Mouse (Mus musculus) stomach, embryonic 16.5 days (tissue): ENCODE data around the gene Slc16a11. TPM values are rescaled to one million over a fixed set of nuclear protein-coding genes. Genes with fewer than 3 reads are reported as not detected.

ENCODE experiments used
- ATAC-seq: fragments of 200-750 bp; cut with Nextera tagmentation; 2 replicates; pipeline ENCODE4 v1.8.0; 2017; ENCODE audit warnings: moderate number of reproducible peaks, moderate TSS enrichment; ENCODE audit not compliant: insufficient read depth, low FRiP score
- H3K27ac ChIP-seq: fragments of 300-500 bp; sonication (generic); 2 replicates; pipeline ENCODE4 v1.5.1; 2014; ENCODE audit warnings: low read length
- H3K27me3 ChIP-seq: fragments of 300-500 bp; sonication (generic); 2 replicates; pipeline ENCODE4 v1.6.1; 2014; ENCODE audit warnings: low read length, control low read depth, mixed read lengths; ENCODE audit not compliant: control insufficient read depth, insufficient read depth
- H3K36me3 ChIP-seq: fragments of 300-500 bp; sonication (generic); 2 replicates; pipeline ENCODE4 v1.6.1; 2014; ENCODE audit warnings: low read length; ENCODE audit not compliant: control insufficient read depth, insufficient read depth
- H3K4me1 ChIP-seq: fragments of 300-500 bp; sonication (generic); 2 replicates; pipeline ENCODE4 v1.6.1; 2014; ENCODE audit warnings: low read length, control low read depth, mixed read lengths; ENCODE audit not compliant: control insufficient read depth, insufficient read depth
- H3K4me2 ChIP-seq: fragments of 300-500 bp; sonication (generic); 2 replicates; pipeline ENCODE4 v1.6.1; 2014; ENCODE audit warnings: low read depth, low read length, mixed read lengths
- H3K4me3 ChIP-seq: fragments of 300-500 bp; sonication (generic); replicated peaks from 2 replicates; pipeline ENCODE4 v1.5.1; 2014; ENCODE audit warnings: mild to moderate bottlenecking, low read length
- H3K9ac ChIP-seq: fragments of 300-500 bp; sonication (generic); 2 replicates; pipeline ENCODE4 v1.6.1; 2014; ENCODE audit warnings: low read length
- H3K9me3 ChIP-seq: fragments of 300-500 bp; sonication (generic); replicated peaks from 2 replicates; pipeline ENCODE4 v1.6.1; 2016; ENCODE audit warnings: low read length, control low read depth; ENCODE audit not compliant: control insufficient read depth
- WGBS: fragments of 180-500 bp; shearing (Covaris S2); extraction: QIAGEN DNeasy Blood & Tissue Kit; methylation state at CpG from one replicate; pipeline ENCODE4 v1.1.7; 2014; 5-methylcytosine and 5-hydroxymethylcytosine counted together
- polyA plus RNA-seq: library from polyadenylated mRNA; unstranded; fragments of >200 nt; fragmentation: Nextera tagmentation; extraction: Ambion mirVana; gene quantifications from 2 replicates; pipeline ENCODE4 v1.2.1, GENCODE M21; 2015

The Slc16a11 gene
- polyA plus RNA-seq, 1 experiment from 2014 or later, result 1.5 TPM

DNA sequence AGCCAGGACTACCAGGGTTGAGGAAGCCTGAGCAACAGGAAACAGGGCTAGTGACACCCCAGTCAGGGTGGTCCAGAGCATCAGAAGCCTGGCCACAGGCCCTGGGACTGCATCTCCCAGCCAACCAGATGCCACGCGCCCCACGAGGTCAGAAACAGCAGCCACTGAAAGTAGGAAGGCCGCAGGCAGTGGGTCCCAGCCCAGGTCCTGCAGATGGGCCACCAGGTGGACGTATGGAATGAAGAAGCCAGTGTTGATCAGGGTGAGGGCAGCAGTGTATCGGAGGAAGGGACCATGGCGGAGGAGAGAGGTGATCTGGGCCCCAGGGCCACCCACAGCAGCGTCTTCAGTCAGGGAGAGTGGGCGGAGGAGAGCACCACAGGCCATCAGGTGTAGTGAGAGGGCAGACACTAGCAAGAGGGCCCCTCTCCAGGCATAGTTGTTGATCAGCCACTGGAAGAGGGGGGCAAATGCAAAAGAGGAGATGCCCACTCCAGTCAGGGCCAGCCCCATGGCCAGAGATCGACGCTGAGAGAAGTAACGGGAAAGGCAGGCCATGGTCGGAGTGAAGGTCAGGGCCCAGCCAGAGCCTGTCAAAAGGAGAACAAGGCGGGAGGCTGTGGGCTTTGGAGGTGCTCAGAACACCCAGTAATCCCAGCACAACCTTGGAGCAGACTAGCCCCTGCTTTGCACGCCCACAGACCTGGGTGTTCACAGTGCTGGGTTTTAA lies 6.4 kb downstream of the Slc16a11 start:
- H3K9ac ChIP-seq, result no peak overlapping the region
- no peak for ATAC-seq
- H3K27ac ChIP-seq, result no peak overlapping the region
- H3K27me3 ChIP-seq, result peaks cover 26% of the 10 kb centered on the region
- peaks cover 13% of the 10 kb centered on the region for H3K4me1 ChIP-seq
- no peaks in the 10 kb centered on the region for H3K36me3 ChIP-seq
- H3K9me3 ChIP-seq, result no peaks in the 10 kb centered on the region
- no peak overlapping the region for H3K4me2 ChIP-seq
- H3K4me3 ChIP-seq, result no peak overlapping the region
- WGBS, result 90% methylated on average over 15 of the region's 15 CpGs

DNA sequence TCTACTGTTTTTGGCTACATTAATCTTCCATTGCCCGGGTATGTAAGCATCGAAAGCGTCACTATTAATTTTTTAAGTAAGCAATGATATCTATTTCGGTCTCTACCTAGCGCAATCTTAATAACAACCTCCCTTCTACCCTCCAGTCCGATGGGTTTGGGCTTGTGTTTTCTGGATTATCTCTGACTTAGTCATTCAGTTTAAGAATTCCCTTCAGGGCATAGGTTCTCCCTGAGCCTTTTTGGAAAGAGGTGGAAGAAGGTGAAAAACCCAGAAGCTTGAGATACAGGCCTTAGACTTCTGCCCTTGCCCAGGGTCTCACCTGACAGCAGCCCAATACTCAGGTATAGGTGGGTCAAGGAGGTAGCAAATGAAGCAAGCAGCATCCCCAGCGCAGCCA lies 7.3 kb downstream of the Slc16a11 start:
- ATAC-seq, result no peak

DNA sequence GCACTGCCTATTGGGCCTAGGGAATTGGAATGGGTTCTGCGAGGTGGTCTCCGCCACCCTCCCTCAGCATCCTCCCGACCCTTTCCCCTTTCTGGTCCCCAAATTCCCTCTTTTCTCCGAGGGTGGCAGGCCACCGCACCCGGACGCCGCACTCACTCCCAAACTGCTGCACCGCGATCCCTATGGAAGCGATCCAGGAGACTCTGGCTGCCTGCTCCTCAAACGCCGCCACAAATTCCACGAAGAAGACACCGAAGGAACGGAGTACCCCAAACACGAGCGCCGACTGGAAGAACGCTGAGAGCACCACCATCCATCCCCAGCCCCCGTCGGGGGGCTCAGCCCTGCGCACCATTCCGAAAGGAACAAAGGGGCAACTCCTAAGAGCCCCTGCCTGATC lies 7.8 kb downstream of the Slc16a11 start:
- ATAC-seq, result no peak
- H3K27me3 ChIP-seq, result peaks cover 13% of the 10 kb centered on the region
- 2% methylated on average over 24 of the region's 24 CpGs for WGBS

More for the DNA sequence above, 7.3 kb downstream of the Slc16a11 start:
- H3K4me2 ChIP-seq, result peak overlapping the region; percentile 99
- H3K4me3 ChIP-seq, result peak overlapping the region; percentile 61
- H3K27me3 ChIP-seq, result peaks cover 17% of the 10 kb centered on the region
- H3K27ac ChIP-seq, result peak overlapping the region; percentile 89; the same call in 1 of the 2 replicates
- H3K36me3 ChIP-seq, result no peaks in the 10 kb centered on the region
- WGBS, result 53% methylated on average over 7 of the region's 7 CpGs
- H3K4me1 ChIP-seq, result peaks cover 13% of the 10 kb centered on the region
- peak overlapping the region; percentile 85 for H3K9ac ChIP-seq
- no peaks in the 10 kb centered on the region for H3K9me3 ChIP-seq

DNA sequence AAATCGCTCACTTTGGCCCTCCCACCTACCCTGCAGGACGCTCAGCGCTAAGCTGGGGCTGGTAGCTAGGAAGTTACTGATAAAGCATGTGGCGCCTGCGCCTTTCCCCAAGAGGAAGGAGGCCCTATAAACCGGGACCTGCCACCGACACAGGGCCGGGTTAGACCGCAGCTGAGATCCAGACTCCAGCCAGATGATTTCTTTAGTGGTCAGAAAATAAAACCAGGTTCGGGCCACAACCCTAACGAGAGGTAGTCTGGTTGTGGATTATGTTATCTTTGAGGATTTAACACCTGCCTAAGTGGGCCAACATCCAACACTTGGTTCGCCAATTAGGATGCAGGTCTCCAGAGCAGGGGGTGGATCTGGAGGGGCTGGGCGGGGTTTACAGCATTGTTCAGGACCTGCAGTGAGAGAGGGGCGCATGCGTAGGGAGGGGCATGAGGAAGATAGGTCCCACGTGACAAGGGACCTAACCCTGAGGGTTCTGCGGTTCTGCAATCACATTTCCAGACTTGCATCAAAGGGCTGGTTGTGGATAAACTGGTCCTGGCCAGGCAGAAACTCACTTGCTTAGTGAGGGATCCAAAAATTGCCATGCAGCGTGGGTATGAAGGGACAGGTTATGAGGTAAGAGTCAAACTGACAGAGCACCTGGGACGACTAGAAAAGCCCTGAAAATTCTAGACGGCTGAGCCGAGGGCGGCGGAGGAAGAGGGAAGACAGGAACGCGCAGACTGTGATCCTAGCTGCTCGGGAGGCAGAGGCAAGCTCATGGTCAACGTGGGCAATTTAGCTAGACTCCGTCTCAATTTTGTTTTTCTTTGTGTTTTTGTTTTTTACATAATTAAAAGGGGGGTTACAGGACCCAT lies 8.4 kb downstream of the Slc16a11 start, which contains the start of gene Slc16a13:
Slc16a13 (minus strand) TSS at position 334 of the 872 bp plus-strand sequence.
- Histone ChIP-seq H3K4me2 (peak within 1 kb of the TSS; percentile 99), H3K27me3 (peaks cover 7% of the 10 kb centered on the region; the same call in 1 of the 2 replicates), H3K4me1 (peaks cover 13% of the 10 kb centered on the region), H3K36me3 (no peaks in the 10 kb centered on the region), H3K27ac (peak within 1 kb of the TSS; percentile 90), H3K9me3 (no peaks in the 10 kb centered on the region), H3K4me3 (peak within 1 kb of the TSS; percentile 61), H3K9ac (peak within 1 kb of the TSS; percentile 85)
- under 1% methylated on average over 28 of the region's 28 CpGs for WGBS
- ATAC-seq, result peak; percentile 97

More for the DNA sequence above, 7.8 kb downstream of the Slc16a11 start:
- no peaks in the 10 kb centered on the region for H3K36me3 ChIP-seq
- peak overlapping the region; percentile 99 for H3K4me2 ChIP-seq
- H3K9ac ChIP-seq, result peak overlapping the region; percentile 85
- no peaks in the 10 kb centered on the region for H3K9me3 ChIP-seq
- peaks cover 13% of the 10 kb centered on the region for H3K4me1 ChIP-seq
- peak overlapping the region; percentile 89 for H3K27ac ChIP-seq
- H3K4me3 ChIP-seq, result peak overlapping the region; percentile 61

DNA sequence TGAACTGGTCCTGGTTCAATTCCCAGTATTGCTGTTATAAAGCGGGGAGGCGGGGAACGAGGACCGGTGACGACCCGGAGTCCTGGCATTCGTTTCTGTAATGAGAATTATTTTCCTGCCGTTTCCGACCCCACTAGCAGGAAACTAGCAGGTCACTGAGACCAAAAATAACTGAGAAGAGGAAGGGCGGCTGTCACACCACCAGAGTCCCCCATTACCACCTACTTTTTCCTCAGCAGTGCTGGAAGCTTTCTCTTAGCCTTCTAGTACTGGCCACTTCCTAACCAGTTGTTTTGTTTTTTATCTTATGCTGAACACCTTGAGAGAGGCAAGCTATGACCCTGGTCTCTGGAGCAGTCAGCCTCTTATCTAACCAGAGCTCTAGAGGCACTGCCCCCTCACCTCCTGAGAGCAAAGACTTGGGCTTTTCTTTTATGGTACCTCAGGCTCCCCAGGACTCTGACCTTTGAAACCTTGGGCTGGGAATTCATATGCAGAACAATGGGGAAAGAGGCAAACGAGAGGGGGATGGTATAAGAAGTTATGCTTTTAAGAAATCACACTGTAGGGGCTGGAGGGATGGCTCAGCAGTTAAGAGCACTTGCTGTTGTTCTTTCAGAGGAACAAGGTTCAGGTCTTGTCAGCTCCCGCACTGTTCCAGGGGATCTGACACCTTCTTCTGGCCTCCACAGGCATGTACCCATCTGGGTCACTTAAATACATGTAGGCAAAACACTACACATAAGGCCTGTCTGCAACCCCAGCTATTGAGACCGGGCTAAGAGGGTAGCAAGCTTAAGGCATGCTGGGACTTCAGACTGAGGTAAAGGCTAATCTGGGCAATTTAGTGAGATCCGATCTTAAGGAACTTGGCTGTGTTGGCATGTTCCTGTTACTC lies 9.3 kb downstream of the Slc16a11 start:
- no peaks in the 10 kb centered on the region for H3K9me3 ChIP-seq
- H3K27ac ChIP-seq, result peak overlapping the region; percentile 90
- H3K4me2 ChIP-seq, result peak overlapping the region; percentile 99
- peak overlapping the region; percentile 61 for H3K4me3 ChIP-seq
- H3K36me3 ChIP-seq, result no peaks in the 10 kb centered on the region
- H3K9ac ChIP-seq, result peak overlapping the region; percentile 85
- peaks cover 11% of the 10 kb centered on the region; the same call in 1 of the 2 replicates for H3K27me3 ChIP-seq
- peaks cover 17% of the 10 kb centered on the region for H3K4me1 ChIP-seq
- 16% methylated on average over 14 of the region's 14 CpGs for WGBS
- no peak for ATAC-seq

DNA sequence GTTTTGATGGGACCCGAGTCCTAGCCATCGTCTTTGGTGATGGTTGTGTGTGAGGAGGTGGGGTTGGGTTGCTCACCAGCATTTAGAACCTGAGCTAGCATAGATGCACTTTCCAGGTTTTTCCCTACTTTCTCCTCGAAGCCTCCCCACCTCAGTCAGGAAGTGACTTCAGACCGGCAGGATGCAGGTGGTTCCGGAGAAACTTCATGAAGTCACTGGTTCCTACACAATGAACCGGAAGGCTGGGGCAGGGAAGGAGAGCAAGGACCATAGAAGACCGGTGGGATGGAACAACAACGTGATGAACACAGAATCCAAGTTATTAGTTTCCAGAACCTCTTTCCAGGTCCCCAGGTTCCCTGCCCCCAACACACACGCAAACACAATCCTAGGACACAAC lies 11.2 kb downstream of the Slc16a11 start:
- WGBS, result 74% methylated on average over 9 of the region's 9 CpGs
- no peak overlapping the region for H3K4me2 ChIP-seq

DNA sequence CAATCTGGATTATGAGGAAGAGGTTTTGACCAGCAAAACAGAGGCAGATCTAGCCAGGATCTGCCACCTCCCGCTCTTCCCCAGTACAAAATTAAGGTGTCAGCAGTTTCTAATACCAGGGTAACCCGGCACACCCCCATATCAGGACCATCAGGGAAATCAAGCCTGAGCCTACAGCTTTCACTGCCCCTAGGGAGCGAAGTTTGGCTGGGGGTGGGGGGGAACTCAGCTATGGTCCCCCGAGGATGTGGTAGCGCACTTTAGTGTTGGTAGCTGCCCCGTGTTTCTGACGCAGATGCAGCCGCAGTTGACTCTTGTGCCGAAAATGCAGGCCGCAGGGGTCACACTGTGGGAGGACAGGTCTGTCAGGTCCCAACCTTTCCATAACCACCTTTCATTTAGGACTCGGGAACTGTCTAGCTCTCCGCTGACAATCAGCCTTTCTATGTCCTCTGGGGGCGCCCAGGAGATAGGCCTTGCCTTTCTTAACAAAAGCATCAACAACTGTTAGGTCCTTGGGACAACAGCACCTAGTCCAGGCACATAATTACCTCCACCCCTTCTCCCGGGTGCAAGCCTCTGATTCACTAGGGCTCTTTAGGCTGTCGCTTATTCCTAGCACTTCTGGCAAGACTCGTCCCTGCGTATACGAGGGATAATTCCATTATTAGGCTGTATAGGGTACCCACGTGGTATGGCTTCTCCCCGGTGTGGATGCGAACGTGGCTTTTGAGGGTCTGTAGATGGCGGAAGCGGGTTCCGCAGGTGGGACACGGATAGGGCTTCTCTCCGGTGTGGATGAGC lies 13.4 kb downstream of the Slc16a11 start:
- Histone ChIP-seq H3K27ac (peak overlapping the region; percentile 43; the same call in 1 of the 2 replicates), H3K4me2 (peak overlapping the region; percentile 55), H3K9me3 (no peaks in the 10 kb centered on the region), H3K4me1 (peaks cover 28% of the 10 kb centered on the region), H3K27me3 (peaks cover 19% of the 10 kb centered on the region; the same call in 1 of the 2 replicates), H3K4me3 (peak overlapping the region; percentile 40), H3K36me3 (no peaks in the 10 kb centered on the region), H3K9ac (peak overlapping the region; percentile 60)
- no peak for ATAC-seq
- 31% methylated on average over 27 of the region's 27 CpGs for WGBS

More for the DNA sequence above, 11.2 kb downstream of the Slc16a11 start:
- Histone ChIP-seq H3K9me3 (no peaks in the 10 kb centered on the region), H3K27me3 (peaks cover 13% of the 10 kb centered on the region; the same call in 1 of the 2 replicates), H3K9ac (no peak overlapping the region), H3K27ac (peak overlapping the region; percentile 48; the same call in 1 of the 2 replicates), H3K4me3 (no peak overlapping the region), H3K36me3 (no peaks in the 10 kb centered on the region), H3K4me1 (peaks cover 27% of the 10 kb centered on the region)
- no peak for ATAC-seq

DNA sequence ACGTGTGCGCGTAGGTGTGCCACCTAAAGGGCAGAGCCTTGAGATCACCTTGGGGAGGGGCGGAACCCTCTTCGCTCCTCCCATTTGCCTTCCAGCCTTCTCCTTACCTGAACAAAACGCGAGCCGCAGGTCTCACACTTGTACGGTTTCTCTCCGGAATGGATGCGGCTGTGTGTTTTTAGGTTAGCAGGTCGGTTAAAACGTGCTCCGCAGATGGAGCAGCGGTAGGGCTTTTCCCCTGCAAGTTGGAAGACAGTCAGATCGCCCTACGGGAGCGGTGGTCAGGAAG lies 14.0 kb downstream of the Slc16a11 start:
- Histone ChIP-seq H3K4me3 (peak overlapping the region; percentile 40), H3K27ac (peak overlapping the region; percentile 43; the same call in 1 of the 2 replicates), H3K36me3 (no peaks in the 10 kb centered on the region), H3K4me1 (peaks cover 27% of the 10 kb centered on the region), H3K27me3 (peaks cover 19% of the 10 kb centered on the region; the same call in 1 of the 2 replicates), H3K9me3 (no peaks in the 10 kb centered on the region), H3K4me2 (peak overlapping the region; percentile 55), H3K9ac (peak overlapping the region; percentile 60)
- 0 out of 2 replicates have a peak, but pooled peaks have one; percentile 9 for ATAC-seq
- WGBS, result 14% methylated on average over 18 of the region's 18 CpGs
